Mouse (Mus musculus) kidney, adult 9 months (tissue): Measurements from ENCODE around the gene Rsf1.

Experiments
- DNase-seq: peaks from one replicate; pipeline ENCODE4 v3.0.0; 2022

Rsf1 gene

DNA sequence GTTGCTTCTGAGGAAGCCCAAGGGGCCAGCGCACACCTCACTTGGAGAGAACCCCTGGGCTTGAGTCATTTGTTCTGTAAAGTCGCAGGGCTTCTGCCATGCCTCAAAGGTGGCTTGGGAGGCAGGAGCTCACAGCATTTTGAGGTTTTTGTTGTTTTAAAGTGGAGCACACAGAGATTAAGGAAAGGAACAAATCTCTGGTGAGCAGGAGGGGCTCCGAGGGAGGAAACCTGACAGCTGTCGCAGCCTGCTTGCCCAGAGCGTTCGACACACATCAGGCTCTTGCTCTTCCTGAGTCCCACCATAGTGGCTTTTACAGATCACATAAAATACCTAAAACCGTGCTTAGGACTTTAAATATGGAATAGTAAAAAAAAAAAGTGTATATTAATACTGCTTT, 147.1 kb downstream of the Rsf1 start:
- no peak for DNase-seq

DNA sequence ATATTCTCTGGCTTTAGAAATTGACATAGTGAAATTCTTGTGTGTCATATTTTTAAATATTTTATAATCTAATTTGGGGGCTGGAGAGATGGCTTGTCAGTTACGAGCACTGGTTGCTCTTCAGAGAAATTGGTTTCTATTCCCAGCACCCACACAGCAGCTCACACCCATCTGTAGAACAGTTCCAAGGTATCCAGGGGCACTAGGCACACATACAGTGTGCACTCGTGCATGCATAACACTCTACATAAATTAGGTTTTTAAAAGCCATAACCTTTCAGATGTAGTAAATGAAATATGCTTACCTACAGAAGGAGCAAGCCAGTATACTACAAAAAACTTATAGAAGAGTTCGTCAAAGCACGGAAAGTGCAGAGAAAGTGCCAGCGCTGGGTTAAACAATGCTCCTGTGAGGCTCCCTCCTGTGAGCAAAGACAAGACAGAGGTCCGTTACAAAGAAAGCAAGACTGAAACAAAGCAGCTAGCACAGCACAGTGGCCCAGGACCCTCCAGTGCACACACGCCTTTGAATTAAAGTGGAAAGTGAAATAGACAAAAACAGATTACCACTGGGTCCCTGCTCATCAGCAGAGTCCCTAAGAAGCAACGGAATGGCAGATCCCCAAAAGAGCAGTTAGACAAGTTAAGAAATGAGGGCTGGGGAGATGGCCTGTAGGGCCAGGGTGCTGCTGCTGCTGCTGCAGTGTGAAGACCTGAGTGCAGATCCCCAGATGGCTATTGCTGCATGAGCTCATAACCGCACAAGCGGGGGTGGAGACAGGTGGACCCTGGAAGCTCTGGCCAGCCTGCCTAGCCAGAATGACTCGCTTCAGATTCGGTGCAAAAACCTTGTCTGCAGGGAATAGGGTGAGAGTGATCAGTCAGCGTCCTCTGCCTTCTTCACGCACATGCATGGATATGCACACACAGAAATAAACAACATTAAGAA, 149.3 kb downstream of the Rsf1 start:
- DNase-seq, result no peak

DNA sequence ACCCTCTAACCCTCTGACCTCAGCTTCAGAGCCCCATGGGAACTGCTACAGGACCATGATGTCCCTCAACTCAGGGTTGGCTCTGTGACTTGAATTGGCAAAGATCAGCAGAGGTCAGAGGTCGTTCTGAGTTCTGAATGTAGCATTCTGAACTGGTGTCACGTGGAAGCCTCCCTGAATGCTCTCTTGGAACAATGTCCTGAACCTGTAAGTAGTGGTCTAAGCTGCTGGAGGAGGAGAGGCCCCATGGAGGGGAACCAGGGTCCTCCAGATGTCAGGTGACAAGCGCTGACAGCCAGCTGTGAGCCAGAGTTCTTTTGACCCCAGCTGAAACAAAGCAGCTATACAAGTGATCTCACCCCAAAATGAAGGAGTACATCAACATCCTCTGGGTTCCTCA, 150.7 kb downstream of the Rsf1 start:
- peak; percentile 50 for DNase-seq

DNA sequence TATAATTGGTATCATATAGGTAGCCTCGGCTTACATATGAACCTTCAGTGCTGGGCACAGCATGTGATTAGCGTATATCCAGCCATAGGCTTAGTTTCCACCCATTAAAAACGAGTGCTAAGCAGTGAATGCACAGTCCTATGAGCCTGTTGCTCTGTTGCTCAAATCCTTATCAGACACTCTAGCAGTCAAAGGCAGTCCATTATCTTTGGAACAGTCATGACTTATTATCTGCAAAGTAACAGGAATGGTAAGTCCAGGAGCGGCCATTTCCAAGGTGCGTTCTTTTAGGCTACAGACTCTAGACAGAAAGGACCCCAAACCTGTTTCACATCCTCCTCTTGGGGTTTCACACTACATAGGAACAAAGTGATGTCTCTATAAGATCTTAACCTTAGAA, 153.9 kb downstream of the Rsf1 start:
- DNase-seq, result no peak

DNA sequence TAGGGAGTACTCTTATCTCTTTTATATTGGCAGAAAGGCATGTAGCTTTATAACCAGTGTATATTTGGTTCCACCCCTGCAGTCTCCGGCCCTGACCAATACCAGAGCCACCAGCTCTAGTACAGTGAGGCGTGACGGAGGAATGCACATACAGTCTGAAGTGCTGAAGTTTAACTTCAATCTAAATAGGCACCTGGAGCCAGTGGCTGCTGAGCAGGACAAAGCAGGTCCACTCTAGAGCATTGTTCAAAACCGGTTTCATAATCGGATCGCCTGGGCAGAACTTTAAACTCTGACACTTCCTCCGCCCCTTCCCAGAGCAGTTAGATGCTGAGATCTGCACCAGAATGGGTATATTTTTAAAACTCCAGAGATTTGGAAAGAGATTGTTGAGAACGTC, 155.3 kb downstream of the Rsf1 start:
- DNase-seq, result peak; percentile 73

DNA sequence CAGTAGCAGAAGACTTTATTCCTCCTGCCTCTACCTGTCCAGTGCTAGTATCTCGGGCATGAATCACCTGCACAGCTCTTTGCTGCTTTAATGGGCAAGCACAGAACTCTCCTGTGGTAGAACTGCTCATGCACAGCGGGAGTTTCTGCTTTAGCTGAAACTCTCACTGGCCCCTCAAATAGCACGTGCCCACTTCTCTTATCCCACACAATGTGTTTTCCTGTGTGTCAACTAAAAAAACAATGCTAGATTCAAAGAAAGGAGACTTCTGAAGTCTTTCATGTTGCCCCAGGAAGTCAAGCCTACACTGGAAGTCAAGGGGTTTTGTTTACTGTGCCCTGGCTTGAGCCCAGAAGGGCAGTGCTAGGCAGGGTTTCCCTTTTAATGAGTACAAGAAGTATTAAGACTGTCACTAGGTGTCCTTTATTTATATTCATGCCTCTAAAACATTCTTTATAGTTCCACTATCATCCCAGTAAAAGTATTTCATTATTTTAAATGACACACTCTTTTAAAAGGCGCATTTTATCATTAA, 156.3 kb downstream of the Rsf1 start:
- peak; percentile 41 for DNase-seq

DNA sequence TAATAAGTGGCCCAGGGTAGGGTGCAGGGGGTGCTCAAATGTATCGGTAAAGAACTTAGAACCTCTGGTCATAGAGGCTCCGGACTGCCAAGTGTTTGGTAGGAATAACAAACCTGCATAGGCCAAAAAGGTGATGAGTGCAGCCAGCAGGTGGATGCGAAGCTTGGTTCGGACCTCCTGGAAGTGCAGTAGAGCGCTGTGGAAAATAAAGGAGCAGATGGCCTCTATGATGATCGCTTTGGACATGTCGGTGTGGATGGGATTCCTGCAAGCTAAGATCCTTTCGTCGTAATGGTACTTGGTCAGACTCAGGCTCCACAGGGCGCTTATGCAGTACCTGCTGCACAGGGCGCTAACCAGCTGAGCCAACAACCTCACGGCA, 157.6 kb downstream of the Rsf1 start:
- peak; percentile 41 for DNase-seq

DNA sequence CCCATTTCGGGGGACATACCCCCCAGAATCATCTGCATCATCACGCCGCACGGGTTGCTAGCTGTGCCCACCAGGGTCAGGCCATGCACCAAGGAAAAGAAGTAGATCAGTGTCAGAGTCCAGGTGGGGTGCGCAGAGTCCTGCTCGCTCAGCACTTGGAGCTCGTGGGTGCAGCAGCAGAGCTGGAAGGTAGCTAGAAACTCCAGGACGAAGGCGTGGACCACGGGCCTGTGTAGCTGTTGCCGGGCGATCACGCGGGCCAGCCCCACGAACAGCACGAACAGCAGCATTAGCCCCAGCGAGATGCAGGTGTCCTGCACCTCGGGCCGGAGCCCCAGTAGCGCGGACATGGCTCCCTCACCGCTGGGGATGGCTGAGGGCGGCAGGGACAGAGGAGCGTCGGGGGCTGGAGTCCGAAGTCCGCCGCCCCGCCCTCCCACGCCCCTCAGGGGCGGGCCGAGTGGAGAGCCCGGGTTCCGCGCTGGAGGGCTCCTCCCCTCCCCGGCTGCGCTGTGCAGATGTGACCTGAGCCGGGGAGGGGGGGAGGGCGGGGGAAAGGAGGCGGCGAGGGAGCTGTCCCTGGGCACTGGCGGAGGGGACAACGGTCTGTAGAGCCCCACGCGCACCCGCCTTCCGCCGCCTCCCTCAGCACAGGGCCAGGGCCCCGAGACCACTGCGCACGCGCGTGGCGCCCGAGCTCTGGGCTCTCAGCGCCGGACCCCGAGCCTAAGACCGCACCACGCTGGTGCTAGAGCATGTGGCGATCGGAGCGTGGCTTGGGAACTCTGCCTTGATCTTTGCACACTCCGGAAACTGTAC, 158.2 kb downstream of the Rsf1 start, which contains the start of gene Aqp11:
Gene Aqp11 (minus strand): TSS at position 652 of the 819 bp plus-strand sequence.
- peak; percentile 94 for DNase-seq

DNA sequence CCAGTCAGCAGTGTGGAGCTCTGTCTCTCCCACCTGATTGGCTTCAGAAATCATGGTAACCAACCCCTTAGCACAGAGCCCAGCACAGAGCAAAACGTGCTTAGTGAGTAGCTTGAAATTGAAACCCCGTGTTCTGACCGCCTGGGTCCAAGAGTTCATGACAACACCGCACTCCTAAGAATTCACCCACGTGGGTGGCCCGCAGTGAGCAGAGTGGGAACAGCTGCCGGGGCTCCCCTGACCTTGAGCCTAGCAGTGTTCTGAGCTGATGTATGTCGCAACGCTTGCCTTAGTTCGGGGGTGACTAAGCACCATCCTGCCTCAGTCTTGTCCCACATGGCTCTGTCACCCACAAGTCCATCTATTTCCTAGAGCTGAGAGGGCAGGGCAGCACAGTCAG, 161.3 kb downstream of the Rsf1 start:
- no peak for DNase-seq

DNA sequence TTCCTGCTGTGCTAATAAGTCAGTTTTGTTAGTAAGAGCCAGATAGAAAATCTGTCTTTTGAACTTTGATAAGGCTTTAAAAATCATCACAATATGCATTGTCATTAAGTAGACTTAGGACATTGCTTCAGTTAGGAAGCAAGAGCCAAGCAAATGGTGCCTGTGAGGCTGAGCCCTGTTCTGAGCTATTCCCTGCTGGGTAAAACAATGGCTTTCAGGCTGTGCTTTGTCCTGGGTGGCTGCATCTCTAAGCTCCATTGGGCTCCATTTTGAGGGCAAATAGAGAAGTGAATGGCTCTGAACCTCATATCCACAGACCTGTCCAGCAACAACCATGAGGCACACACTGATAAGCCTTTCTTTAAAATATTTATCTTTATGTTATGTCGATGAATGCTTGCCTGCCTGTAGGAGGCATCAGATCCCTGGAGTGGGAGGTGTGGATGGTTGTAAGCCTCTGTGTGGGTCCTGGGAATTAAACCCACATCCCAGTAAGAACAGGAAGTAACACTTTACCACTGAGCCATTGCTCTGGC, 162.1 kb downstream of the Rsf1 start:
- no peak for DNase-seq
